Mouse (Mus musculus) embryo, embryonic 10.5 days (tissue): ENCODE results near the gene Hecw2.

Source experiments
- DNase-seq: peaks from one replicate; pipeline ENCODE4 v3.0.0-alpha.2; 2015; ENCODE audit warnings: low spot score

Hecw2 gene

DNA sequence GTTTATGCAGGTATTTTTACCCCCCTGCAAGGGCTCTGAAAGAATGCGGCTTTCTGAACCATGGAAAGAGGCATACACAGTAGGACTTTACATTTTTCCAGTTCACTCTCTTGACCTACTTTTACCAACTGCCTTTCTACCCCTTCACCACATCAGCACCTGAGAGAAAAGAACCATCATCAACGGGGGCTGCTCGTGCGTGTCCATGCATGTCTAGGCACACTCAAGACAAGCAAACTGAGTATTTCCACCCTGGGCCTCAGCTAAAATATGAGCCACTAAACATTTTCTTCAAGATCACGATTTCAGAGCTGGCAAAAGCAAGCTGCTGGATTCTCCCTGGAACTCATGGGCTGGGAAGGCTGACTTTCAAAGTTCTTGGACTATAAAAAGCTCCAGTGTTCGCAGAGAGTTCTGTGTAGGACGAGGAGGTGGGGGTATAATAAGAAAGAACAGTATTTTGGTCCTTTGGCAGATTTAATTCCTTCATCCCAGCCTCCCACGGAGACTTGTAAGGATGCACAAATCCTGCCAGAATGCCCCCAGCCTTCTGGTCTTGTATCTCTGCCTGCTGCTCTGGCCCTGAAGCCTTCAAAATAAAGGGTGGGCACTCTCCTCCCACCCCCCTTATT lies 76.5 kb downstream of the Hecw2 start:
- DNase-seq = no peak

DNA sequence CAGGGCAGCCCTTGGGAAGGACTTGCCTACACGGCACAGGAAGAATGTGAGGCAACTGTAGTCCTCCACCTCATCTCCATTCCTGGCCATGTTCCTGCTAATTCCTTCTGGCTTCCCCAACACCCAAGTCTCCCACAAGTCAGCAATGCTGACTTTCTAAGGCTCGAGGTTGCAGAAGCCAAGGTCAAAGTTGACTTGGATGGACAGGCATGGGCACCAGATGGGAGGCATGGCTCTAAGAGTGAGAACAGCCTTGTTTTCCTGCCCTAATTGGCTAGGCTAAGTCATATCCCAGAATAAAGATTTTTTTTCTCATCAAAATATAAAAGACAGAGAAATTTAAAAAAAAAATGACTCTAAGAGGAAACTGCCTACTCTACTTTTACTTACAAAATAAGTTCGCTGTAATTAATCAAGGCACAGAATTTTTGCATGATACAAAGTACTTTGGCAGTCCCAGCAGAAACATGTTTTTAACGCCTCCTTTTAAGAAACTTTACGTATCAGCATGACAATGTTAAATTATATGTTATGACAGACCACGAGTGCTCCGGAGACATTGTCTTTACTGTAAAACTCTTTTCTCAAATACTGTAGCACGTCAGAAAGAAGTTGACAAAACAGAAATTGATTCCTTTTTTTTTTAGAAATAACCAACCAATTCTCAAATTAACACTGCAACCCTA lies 83.9 kb downstream of the Hecw2 start:
- DNase-seq = no peak

DNA sequence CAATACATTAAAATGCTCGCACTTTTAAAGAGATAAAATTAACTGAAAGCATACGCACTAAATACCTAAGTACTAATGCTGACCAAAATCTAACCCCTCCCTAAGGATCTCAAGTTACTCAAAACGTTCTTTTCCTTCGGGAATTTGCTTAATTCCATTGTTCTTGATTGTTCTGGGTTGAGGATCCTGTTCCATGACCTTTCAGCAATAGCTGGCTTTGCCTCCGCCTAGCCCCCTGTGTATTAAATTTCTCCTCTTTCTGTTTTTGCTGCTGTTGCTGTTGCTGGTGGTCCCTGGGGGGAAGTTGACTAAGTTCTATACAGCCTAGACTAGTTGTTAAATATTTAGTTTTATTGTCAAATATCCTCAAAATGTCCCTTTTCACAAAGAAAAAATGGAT lies 85.7 kb downstream of the Hecw2 start:
- DNase-seq = no peak

DNA sequence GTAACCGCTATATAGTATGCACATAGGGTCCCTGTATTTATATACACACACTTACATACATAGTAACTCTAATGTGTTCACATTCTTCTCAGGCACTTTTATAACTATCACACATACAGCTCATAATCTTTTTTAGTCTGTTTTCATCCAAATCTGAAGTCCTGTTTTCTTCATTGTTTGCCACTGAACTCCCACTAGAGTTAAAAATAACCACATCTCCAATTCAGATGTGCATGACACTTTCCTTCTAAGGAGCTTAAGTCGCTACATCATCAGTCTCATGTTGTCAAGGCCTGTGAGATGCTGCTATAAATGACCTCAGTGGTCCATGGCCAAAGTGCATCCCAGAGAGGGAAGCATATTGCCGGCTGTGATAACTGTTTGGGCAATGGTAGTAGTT lies 88.2 kb downstream of the Hecw2 start:
- DNase-seq = no peak

DNA sequence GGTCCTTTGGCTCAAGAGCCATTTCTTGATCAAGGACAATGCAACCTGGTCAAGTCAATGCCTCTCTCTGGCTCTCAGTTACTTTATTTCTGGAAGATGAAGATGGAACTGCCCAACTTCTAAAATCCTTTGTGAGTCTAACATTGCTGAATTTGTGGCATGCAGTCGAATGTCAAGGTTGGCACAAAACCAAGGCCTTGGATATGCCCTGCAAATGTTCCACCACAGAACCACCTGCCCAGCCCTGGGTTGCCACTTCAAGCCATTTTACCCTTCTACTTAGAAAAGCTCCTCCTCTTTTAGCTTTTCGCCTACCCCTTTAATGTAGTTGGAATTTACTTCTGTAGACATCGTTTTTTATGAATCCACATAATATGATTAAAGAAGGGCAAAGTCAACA lies 115.3 kb downstream of the Hecw2 start:
- no peak for DNase-seq

DNA sequence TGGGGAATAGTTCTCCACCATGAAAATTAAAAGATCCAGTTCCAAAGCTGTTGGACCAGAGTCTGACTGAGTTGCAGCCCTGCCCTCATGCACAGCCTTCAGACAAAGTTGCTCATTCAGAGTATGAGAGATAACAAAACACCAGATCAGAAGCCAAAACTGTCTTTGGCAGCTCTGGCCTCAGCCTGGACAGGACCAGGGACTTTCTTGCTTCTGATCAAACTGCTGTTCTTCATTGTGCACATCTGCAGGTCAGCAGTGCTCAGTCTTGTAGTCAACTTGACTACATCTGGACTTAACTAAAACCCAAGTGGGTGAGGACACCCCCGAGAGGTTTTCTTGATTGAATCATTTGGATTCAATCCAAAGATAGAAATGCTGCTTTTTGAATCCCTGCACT lies 120.5 kb downstream of the Hecw2 start:
- no peak for DNase-seq

DNA sequence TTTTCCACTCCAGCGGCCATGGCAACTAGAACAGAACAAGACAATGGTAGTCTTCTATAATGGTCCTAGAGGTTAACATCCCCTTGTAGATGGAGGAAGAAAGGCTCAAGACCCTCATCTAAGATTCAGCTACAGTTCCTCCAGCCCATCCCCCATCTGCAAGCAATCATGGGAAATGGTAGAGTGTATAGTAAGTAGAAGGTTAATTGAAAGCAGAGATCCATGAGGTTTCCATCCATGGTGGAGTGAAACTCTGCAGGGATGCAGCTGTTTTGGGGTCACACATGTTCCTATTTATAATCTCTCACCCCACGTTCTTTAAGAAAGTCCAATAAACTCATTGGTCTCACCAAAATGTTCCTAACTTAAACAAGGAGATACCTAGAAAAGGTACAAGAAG lies 124.8 kb downstream of the Hecw2 start:
- DNase-seq = peak; percentile 57

DNA sequence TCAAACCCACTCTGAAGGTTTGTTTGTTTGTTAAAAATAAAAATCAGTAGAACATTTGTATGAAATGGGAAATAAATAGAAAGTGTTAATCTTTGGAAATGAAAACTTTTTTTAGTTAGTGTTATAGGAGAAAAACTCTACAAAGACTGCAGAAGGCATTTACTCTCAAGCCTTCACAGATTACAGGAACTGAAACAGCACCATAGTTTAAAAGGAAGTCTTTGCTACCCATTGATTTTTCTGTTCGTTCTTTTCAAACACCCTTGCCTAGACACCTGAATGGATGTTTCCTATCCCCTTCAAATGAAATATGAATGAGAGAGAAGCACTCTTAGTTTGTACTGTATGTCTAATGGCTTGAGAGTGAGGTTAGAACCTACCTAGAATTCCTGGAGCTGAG lies 126.7 kb downstream of the Hecw2 start:
- no peak for DNase-seq

DNA sequence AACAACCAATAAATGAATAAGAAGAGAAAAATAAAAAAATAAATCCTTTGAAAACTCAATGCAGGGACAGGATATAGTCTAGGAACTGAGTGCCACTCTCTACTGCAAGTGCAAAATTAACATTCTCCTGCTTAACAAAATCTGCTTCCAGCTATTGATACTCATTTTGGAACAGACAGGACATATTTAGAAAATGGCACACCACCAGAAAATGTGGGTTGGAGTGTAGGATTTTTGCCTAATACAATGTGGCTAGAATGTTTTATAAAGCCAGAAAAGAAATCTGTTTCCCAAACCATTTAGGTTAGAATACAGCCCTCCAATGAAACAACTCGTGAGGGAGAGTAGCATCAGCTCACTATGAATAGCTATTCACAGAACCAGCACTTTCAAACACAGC lies 129.5 kb downstream of the Hecw2 start:
- DNase-seq = no peak

DNA sequence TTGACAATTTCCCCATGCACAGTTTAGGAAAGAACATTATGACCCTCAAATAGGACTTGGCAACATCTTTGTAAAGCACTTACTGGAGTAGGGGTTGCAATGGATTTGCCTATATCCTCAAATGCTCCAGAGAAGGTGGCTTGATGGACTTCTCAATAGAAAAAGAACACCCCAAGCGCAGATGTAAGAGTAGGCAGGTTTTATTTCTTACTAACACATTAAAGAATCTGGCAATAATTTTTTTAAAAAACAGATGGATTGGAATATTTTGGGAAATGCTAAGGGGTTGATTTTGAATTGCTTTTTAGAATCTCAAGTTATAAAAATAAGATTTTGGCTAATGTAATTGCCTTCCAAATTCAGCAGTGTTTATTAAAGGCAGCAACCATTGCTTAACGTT lies 133.9 kb downstream of the Hecw2 start:
- DNase-seq = no peak

DNA sequence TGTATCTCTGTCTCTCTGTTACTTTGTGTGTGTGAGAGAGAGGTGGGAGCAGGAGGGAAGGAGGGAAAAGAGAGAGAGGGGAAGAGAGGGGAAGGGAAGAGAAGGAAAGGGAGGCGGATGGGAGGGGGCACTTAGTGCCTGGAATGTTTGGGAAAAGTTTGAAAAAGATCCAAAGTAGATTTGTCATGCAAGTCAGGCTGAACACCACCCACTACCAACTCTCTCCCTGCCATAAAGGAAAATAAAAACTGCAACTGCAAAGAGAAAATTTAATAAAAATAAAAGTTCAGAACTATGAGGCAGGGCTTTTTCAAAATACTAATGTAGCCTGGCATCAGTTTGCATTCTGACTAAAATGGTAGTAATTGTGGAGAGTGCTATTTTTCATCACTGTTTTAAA lies 135.2 kb downstream of the Hecw2 start:
- no peak for DNase-seq

DNA sequence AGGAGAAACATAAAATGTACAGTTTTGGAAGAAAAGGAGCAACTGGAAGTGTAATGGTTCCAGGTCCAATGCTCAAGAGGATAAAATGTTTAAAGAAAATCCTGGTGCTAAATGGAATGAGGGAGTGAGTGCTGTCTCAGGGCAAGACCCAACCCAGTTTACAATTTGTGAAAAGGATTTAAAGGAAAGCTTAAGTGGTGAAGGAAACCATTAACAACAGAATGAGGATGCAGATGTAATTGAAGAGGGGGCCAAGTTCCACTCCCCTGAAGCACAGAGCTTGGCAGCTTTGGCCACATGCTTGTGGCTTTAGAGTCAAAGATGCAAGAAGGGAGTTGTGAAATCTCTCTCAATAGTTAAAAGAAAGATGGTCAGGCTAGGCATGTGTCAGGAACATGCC lies 142.2 kb downstream of the Hecw2 start:
- DNase-seq = no peak

DNA sequence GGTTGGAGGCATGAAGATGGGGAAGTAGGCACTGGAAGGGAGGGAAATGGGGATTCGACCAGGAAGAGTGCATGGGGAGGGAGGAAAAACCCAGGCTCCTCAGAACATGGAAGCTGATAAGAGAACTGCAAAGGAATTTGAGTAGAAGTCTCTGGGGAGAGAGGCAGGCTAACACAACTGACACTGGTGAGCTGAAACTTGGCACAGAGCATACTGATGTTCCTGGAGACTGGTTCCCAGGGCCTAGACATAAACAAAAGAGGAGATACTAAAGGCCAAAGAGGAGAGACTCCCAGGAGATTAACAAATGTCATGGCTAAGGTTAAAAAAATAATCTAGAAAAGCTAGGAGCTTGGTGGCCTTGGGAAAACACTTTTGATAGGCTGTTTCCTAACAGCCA lies 148.0 kb downstream of the Hecw2 start:
- no peak for DNase-seq

DNA sequence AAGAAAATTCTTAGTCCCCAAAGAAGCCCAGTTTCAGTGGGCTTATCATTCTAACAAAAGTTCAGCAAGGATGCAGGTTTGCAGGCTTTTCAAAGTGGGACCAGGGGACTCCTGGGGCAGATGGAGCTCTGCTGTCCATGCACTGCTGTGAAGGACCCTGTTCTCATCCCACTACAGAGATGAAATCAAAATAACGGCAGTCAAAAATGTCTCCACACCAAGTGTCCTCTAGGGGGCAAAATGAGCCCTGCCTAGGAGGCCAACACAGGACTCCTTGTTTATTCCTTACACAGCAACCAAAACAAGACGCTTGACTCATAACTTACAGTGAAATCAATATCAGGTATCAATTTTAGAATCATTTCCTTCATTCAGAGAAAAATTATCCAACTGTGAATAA lies 155.9 kb downstream of the Hecw2 start:
- DNase-seq = peak; percentile 65

DNA sequence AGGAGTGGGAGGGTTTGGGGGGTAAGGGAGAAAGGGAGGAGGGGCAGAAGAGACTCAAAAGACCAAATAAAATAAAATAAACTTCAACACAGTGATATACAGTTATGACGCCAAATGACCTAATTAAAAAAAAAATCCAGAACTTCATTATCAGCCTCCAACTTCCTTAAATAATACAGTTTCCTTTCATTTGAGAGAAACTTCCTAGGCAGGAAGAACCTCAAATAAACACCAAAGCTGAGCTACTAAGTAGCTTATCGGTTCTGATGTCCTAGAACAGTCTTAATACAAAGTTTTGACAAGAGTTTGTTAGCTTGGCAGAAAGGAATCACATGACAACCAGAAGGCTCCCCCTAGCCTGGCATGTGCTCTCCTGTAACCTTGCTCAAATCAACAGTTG lies 177.3 kb downstream of the Hecw2 start:
- DNase-seq = no peak

DNA sequence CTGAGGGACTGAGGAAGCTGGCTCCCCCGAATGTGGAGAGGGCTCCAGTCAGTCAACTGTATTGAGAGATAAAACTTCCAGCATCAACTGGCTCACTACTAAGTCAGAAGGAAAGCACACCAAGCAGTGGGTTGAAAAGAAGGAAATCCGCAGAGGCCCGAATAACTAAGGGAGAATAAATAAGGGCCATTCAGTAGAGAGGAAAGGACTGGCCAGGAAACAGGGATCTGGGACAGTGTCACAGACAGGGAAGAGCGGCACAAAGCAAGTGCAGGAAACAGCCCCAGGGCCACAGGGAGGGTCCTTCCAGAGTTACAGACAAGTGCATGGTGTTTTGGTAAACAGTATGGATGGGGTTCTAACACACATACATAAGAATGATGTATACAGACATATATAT lies 179.2 kb downstream of the Hecw2 start:
- no peak for DNase-seq

DNA sequence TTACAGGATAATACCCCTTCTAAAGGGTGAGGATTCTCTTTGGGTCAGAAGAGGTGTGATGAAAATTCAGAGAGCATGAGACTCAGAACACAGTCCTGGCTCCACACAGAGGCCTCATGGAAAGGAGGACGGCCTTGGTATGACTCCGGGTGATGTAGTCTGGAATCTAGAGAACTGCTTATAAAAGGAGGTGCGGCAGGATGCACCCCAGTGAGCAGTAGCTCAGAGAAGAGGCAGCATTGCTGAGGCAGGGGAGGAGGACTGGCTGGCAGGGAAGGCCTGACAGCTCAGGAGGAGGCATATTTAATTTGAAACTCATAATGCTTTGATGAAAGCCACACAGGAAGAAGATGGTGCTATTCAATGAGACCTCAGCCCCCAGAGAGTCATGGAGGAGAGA lies 182.6 kb downstream of the Hecw2 start:
- DNase-seq = no peak

DNA sequence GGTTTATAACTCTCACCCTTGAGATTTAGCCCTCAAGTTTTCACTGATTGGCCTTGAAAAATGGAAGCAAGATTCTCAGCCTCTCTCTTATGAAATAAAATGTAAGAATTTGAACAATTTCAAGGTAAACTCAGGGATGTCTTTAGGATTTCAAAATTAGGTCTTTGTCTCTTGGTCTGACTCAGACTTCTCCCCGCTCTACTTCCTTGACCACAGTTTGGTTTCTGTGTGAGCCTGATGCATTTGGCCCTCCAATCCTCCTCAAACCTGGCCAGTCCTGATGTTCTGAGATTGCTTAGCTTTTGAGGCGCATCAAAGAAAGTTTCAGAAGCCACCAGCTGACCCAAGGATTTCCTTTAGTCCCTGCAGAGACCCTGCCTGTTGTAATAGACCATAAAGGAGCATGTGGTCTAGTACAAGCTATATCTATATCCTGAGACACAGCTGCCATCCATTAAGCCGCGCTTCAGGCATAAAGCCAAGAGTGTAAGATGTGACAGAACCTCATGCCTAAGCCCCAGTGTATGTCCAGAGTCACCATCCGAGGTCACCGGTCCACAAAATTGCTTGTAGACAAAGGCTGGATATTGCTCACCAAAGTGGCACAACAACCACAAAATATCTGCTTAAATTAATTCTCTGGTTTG lies 185.4 kb downstream of the Hecw2 start:
- DNase-seq = no peak

DNA sequence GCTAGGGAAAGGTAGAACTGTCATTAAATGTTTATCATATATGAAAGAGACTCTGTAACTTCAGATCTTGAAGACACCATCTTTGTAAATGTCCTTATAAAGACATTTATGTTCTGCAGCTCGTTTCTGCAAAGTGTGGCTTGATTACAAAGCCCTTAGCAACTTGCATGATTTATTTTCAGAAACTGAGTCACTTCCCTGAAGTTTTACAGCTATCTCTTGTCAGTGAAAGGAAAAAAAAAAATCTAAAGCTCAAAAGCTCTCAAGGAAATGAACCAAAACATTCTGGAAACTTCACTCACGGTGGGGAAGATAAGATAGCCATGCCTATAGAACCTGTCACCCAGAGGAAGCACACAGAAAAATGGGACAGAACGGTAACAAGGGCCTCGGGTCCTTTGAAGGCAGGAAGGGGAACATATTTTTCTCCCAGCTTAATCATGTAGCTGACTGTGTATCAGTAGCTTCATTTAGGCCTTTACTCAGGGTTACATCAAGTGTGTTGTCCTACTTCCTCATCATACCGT lies 189.0 kb downstream of the Hecw2 start:
- DNase-seq = no peak

DNA sequence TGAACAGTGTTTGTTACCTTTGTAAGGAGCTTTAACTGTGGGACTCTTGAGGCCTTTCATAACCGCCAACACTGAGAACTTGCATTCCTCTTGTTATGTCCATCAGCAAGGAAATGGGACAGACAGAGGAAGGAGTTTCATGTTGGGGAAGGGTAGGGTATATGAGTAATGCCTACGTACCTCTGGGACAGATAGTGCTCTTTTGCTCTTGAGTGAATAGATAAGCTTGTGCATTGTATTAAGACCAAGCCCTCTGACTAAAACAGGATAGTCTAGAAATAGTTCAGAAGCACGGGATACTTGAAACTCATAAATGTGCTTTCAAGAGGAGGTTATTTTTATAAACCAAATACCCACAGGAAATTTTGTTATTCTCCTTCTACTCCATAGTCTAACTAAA lies 191.7 kb downstream of the Hecw2 start:
- DNase-seq = no peak

DNA sequence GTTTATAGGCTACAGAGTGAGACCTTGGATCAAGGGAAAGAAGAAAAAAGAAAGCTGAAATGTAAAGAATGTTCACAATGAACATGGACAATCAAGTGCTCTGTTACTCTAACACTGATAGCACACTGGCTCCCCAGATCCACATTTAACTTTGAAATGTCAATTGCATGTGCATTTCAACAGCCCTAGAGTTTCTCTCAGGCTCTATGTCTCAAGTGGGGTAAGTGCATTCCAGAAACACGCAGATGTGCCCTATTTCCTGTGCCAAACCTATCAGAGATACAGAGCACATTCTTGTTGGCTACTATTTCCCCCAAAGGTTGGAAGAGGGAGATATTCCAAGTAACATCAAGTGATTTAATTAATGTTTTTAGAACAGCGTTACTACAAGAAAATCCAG lies 192.9 kb downstream of the Hecw2 start:
- DNase-seq = no peak

DNA sequence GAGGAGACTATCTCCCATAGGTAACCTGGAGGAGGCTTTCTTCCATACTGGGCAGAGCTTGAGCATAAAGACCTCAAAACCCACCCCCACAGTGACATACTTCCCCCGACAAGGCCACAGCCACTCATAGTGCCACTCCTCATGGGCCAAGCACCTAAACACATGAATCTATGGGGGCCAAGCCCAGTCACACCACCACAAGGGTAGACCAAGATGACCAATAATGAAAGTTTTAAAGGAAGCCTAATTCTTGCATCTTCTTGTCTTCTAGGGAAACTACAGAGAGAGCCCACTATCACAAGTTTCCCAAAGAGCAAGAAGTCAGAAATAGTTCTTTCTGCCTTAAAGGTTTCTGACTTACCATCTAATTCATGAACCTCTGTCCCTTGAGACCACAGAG lies 197.7 kb downstream of the Hecw2 start:
- no peak for DNase-seq

DNA sequence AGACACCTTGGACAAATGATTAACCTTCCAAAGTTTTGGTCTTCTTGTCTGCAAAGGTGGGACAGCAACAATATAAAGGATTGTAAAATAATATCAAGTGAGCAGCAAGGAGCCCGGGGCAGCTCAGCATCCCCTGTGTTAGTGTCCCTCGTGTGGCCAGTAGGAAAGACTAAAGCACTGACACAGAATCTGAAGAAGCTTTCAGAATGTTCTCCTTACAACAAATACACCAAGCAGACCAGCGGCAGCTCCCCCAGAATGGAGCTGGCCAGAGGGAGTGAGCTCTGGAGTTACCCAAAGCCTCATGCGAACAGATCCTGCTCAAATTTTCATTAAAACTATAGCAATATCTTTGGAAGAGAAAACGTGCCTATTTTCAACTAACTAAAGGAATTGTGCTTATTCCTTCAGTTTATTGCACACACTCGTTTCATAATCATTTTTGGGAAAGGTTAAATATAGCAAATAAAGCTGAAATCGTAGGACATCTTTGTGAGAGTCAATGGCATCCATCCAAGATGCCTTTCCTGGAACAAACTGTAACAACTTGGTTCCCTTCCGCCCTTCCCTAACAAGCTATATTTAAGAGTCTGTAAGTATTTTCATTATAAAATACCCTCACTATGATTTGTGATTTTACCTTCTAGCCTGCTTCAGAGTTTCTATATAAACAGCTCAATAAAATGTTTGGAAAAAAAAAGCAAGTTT lies 208.6 kb downstream of the Hecw2 start:
- DNase-seq = no peak
